ENCODE assay signal across 8 mouse cellular contexts in the genomic region with DNA sequence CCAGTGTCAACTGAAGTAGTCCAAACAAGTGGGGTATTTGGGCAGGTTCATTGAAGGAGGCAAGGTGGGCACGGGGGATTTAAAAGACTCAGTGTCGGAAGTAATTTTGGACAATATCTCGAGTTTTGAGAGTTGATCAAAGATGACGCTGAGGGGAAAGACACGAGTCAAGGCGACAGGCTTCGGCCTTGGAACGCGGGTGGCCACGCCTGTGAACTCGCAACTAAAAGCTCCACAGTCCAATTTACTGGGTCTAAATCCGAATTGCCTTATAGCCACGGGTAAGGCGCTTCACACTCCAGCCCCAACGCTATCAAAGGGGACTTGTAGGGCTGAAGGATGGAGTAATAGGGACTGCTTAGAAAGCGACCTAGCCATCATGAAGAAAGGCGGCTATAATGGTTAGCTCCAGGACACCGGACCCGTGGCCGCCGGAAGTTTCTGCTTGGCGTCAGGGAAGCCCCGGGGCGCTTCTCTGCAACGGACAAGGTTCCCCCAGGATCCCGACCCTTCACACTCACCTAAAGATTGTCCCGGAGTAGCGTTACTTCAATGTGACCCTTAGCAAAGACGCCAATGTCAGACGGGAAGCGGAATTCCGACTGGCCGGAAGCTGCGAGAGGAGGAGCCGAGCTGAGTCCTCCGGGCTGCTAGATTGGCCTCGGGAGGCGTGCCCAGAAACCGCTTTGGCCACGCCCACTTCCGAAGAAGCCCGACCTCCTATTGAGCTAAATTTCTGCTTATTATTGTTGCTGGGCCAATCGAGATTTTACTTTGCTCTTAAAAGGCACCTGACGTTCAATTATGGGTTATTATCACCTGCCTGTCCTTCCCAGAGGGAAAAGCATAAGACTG. TPM values are rescaled to one million over a fixed set of nuclear protein-coding genes. Genes with fewer than 3 reads are reported as not detected.
DNase-seq lines count a peak whose midpoint lies in the region; ATAC-seq lines count a peak whose summit lies in the region.

Gene Cox6b1 (minus strand): TSS at position 622 of the 855 bp plus-strand sequence.

- H3K4me3 ChIP-seq in embryonic facial prominence, embryonic 11.5 days (ENCODE audit: low read depth, low read length) = peak within 1 kb of the TSS; percentile 81
- H3K4me3 ChIP-seq in limb, embryonic 11.5 days (ENCODE audit: low read depth, low read length) = peak within 1 kb of the TSS; percentile 86
- peak within 1 kb of the TSS; percentile 78 for H3K4me3 ChIP-seq in midbrain, embryonic 14.5 days (replicated peaks; ENCODE audit: low read depth, low read length)

- 2% methylated on average over 44 of the region's 44 CpGs for WGBS in embryonic facial prominence, embryonic 11.5 days
- 2% methylated on average over 44 of the region's 44 CpGs for WGBS in limb, embryonic 11.5 days
- 2% methylated on average over 44 of the region's 44 CpGs for WGBS in midbrain, embryonic 14.5 days

- H3K9ac ChIP-seq in embryonic facial prominence, embryonic 11.5 days (replicated peaks; ENCODE audit: low read length) = peak within 1 kb of the TSS; percentile 85
- H3K9ac ChIP-seq in limb, embryonic 11.5 days (ENCODE audit: low read length) = peak within 1 kb of the TSS; percentile 85
- H3K9ac ChIP-seq in midbrain, embryonic 14.5 days (replicated peaks; ENCODE audit: low read length) = peak within 1 kb of the TSS; percentile 80

- 0 out of 2 replicates have a peak within 1 kb of the TSS, but pooled peaks have one; percentile 35 for H3K27ac ChIP-seq in embryonic facial prominence, embryonic 11.5 days (replicated peaks; ENCODE audit: low read depth, low read length)
- H3K27ac ChIP-seq in limb, embryonic 11.5 days (replicated peaks; ENCODE audit: low read depth, low read length) = no peak within 1 kb of the TSS
- H3K27ac ChIP-seq in midbrain, embryonic 14.5 days (replicated peaks; ENCODE audit: low read depth, low read length) = 0 out of 2 replicates have a peak within 1 kb of the TSS, but pooled peaks have one; percentile 14

- no peaks in the 10 kb centered on the region for H3K9me3 ChIP-seq in embryonic facial prominence, embryonic 11.5 days (replicated peaks; ENCODE audit: control insufficient read depth, low read length)
- no peaks in the 10 kb centered on the region for H3K9me3 ChIP-seq in limb, embryonic 11.5 days (ENCODE audit: control insufficient read depth, low read length)
- H3K9me3 ChIP-seq in midbrain, embryonic 14.5 days (ENCODE audit: control insufficient read depth, low read length) = no peaks in the 10 kb centered on the region

- H3K4me2 ChIP-seq in embryonic facial prominence, embryonic 11.5 days (ENCODE audit: low read depth, low read length) = peak within 1 kb of the TSS; percentile 59
- H3K4me2 ChIP-seq in limb, embryonic 11.5 days (ENCODE audit: low read depth, severe bottlenecking) = peak within 1 kb of the TSS; percentile 71
- peak within 1 kb of the TSS; percentile 97 for H3K4me2 ChIP-seq in midbrain, embryonic 14.5 days (ENCODE audit: low read length)

- H3K36me3 ChIP-seq in embryonic facial prominence, embryonic 11.5 days (replicated peaks; ENCODE audit: control insufficient read depth, insufficient read depth, low read depth, low read length) = no peaks in the 10 kb centered on the region; the same call in 1 of the 2 replicates
- peaks cover 13% of the 10 kb centered on the region for H3K36me3 ChIP-seq in limb, embryonic 11.5 days (ENCODE audit: control insufficient read depth, insufficient read depth, low read length)
- H3K36me3 ChIP-seq in midbrain, embryonic 14.5 days (ENCODE audit: control insufficient read depth, insufficient read depth, low read length) = peaks cover 34% of the 10 kb centered on the region

- no peaks in the 10 kb centered on the region for H3K4me1 ChIP-seq in embryonic facial prominence, embryonic 11.5 days (ENCODE audit: control insufficient read depth, insufficient read depth, low read length)
- peaks cover 6% of the 10 kb centered on the region; the same call in 1 of the 2 replicates for H3K4me1 ChIP-seq in limb, embryonic 11.5 days (ENCODE audit: control insufficient read depth, insufficient read depth, low read length)
- H3K4me1 ChIP-seq in midbrain, embryonic 14.5 days (ENCODE audit: control insufficient read depth, insufficient read depth, low read length) = peaks cover 8% of the 10 kb centered on the region

- ATAC-seq in embryonic facial prominence, embryonic 11.5 days (replicated peaks; ENCODE audit: insufficient number of reproducible peaks, low FRiP score, low TSS enrichment, low read depth) = peak; percentile 77
- peak; percentile 98 for ATAC-seq in granulocyte monocyte progenitor cell, adult 5-6 weeks (replicated peaks; ENCODE audit: poor library complexity, severe bottlenecking)
- ATAC-seq in limb, embryonic 11.5 days (ENCODE audit: insufficient number of reproducible peaks, low FRiP score, low TSS enrichment, low read depth) = peak; percentile 85
- ATAC-seq in midbrain, embryonic 14.5 days (ENCODE audit: low FRiP score, low TSS enrichment) = peak; percentile 92

- no peaks in the 10 kb centered on the region for H3K27me3 ChIP-seq in embryonic facial prominence, embryonic 11.5 days (ENCODE audit: control insufficient read depth, insufficient read depth, low read length)
- no peaks in the 10 kb centered on the region for H3K27me3 ChIP-seq in limb, embryonic 11.5 days (ENCODE audit: control insufficient read depth, insufficient read depth, low read length)
- H3K27me3 ChIP-seq in midbrain, embryonic 14.5 days (ENCODE audit: control insufficient read depth, insufficient read depth, low read length) = no peaks in the 10 kb centered on the region

- peak; percentile 65 for DNase-seq in urinary bladder, adult 2 months (ENCODE audit: low spot score)
- DNase-seq in urinary bladder, postnatal 10 days (ENCODE audit: low spot score) = no peak
- DNase-seq in embryonic facial prominence, embryonic 11.5 days (ENCODE audit: low spot score) = peak; percentile 95
- DNase-seq in kidney, adult 18-20 months = peak; percentile 88
- peak; percentile 92 for DNase-seq in limb, embryonic 11.5 days (ENCODE audit: low spot score)
- peak; percentile 96 for DNase-seq in midbrain, embryonic 14.5 days
- peak; percentile 74 to 83 for DNase-seq in spleen, adult 18-20 months

RNA-seq across cellular contexts. Expression of gene Cox6b1, which starts in this region (rescaled TPM):
- 703 and 875 TPM in 2 replicates for polyA plus RNA-seq in urinary bladder, adult 2 months (2012; rRNA removed)
- 700 and 782 TPM in 2 replicates for polyA plus RNA-seq in embryonic facial prominence, embryonic 11.5 days (2014; fragmentation: Nextera tagmentation; extraction: Ambion mirVana)
- 436 and 560 TPM in 2 replicates for total RNA-seq in granulocyte monocyte progenitor cell, adult 5-6 weeks (2014; fragmentation: Nextera tagmentation)
- 470 and 484 TPM in 2 replicates for total RNA-seq in granulocyte monocyte progenitor cell, adult 5-6 weeks (2017)
- polyA plus RNA-seq in limb, embryonic 11.5 days (2014; fragmentation: Nextera tagmentation; extraction: Ambion mirVana) = 801 and 830 TPM in 2 replicates
- polyA plus RNA-seq in midbrain, embryonic 14.5 days (2014; fragmentation: Nextera tagmentation; extraction: Ambion mirVana) = 999 and 1,303 TPM in 2 replicates
